Mouse (Mus musculus) spleen, adult 2 months (tissue): ENCODE data around the gene Pcdh19.

Experiments
- CTCF ChIP-seq: fragments of 200-500 bp; IDR thresholded peaks from 2 replicates; pipeline ENCODE4 v1.5.1; 2011; ENCODE audit warnings: mild to moderate bottlenecking, inconsistent platforms; ENCODE audit not compliant: insufficient read depth, insufficient read length, insufficient replicate concordance; ENCODE audit errors: extremely low read depth
- POLR2A ChIP-seq: fragments of 200-500 bp; IDR thresholded peaks from 2 replicates; pipeline ENCODE4 v1.6.1; 2011; ENCODE audit warnings: low read depth, low read length, inconsistent platforms

DNA sequence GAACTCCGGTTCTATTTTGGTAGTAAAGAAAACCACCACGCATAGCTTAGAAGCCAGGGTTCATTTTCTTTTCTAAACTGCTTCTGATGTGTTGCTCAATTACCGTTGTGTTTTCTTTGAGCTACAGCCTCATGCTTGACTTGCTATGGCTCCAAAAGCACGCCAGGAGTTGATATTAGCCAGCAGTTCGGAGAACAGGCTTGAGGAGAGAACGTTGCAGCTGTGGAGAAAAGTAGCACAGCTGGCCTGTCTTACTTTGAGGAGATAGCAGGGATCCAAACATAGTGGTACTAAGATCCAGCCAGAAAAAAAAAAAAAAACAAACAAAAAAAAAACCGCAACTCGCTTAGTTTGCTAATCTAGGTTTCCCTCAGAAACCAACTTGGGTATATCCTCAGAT, 59.2 kb downstream of the Pcdh19 start:
- no peak for TF ChIP-seq CTCF
- TF ChIP-seq POLR2A = no peak
